Mouse (Mus musculus): Measurements from ENCODE around the gene Mroh9. TPM values are rescaled to one million over a fixed set of nuclear protein-coding genes. Genes with fewer than 3 reads are reported as not detected.

The Mroh9 gene
- polyA plus RNA-seq, 1 experiment from 2014 or later: not detected

DNA sequence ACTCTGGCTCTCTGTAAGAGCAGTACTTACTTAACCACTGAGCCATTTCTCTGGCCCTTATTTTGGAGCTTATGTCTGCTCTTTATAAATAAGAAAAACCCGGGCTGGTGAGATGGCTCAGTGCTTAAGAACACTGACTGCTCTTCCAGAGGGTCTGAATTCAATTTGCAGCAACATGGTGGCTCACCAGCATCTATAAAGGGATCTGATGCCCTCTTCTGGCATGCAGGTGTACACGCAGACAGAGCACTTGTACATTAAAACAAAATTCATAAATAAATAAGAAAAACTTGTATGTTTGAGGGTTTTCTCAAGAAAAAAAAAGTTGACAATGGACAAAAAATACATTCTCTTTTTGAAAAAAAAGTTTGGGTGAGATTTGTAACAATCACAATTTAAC, 28.1 kb downstream of the Mroh9 start:
- Histone ChIP-seq H3K4me1 (no peaks in the 10 kb centered on the region), H3K4me2 (replicated peaks) (no peak overlapping the region), H3K36me3 (no peaks in the 10 kb centered on the region), H3K27me3 (replicated peaks) (no peaks in the 10 kb centered on the region), H3K9ac (no peak overlapping the region), H3K9me3 (no peaks in the 10 kb centered on the region), H3K4me3 (no peak overlapping the region), H3K27ac (no peak overlapping the region)
- 53% methylated on average over 2 of the region's 2 CpGs for WGBS
- no peak for ATAC-seq (ENCODE audit: low FRiP score, low read depth)

DNA sequence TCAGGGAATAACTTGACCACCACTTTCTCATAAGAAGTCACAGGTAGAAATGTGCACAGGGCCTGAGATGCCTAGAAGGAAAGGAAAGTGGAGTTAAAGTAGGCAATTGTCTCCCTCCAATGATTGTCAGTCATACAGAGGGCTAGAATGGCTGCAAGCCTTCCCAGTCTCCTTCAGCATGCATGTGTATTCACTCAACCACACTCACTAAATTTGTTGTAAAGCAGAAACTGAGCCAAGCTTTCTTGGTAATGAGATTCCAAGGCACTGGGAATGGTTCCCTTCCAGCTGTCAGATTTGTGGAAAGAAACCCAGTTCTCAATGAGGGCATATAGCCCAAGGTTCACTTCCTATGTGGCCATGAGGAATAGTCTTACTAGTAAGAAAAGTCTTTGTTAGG, 29.8 kb downstream of the Mroh9 start:
- Histone ChIP-seq H3K27me3 (replicated peaks) (no peaks in the 10 kb centered on the region), H3K4me2 (replicated peaks) (no peak overlapping the region), H3K9me3 (no peaks in the 10 kb centered on the region), H3K9ac (no peak overlapping the region), H3K27ac (no peak overlapping the region), H3K36me3 (no peaks in the 10 kb centered on the region), H3K4me3 (no peak overlapping the region), H3K4me1 (no peaks in the 10 kb centered on the region)
- ATAC-seq (ENCODE audit: low FRiP score, low read depth): no peak

DNA sequence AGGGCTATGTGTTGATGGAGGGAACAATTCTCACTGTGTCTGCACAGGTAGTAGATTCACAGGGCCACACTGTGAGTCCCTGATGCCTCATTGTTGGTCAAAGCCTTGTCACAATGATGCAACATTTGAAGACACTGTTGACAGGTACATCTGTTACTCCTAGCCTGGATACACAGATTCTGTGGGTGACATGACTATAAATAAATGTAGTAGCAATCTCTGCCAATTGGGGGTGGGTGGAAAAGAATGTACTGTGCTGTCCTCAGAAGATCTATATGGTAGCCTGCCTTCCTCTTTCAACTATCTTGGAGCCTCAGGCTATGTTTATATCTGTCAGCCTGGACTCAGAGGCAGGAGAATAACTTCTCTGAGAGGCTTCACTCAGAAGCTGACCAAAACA, 62.4 kb downstream of the Mroh9 start:
- Histone ChIP-seq H3K27me3 (replicated peaks) (no peaks in the 10 kb centered on the region), H3K4me1 (no peaks in the 10 kb centered on the region)

DNA sequence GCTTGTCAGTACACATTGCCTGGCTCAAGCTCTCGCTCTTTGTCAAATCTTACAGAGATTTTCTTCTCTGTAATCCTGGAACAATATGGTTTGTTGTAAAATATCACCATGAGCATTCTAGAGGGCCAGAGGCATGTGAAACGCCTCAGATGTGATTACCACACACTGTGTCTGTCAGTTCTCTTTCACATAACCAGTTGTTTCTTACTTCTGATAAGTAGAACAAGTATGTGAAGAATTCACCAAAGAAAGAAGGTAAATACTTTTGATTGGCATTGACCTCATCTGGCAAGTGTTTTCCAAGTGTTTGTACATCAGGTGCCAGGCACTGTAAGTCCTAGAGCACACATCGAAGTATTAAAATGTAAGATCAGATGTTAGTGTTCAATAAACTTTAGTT, 76.2 kb downstream of the Mroh9 start:
- Histone ChIP-seq H3K36me3 (no peaks in the 10 kb centered on the region), H3K4me1 (no peaks in the 10 kb centered on the region), H3K4me2 (replicated peaks) (no peak overlapping the region), H3K4me3 (no peak overlapping the region), H3K27me3 (replicated peaks) (no peaks in the 10 kb centered on the region), H3K9ac (no peak overlapping the region), H3K27ac (no peak overlapping the region), H3K9me3 (no peaks in the 10 kb centered on the region)
- WGBS: 83% methylated on average over 3 of the region's 3 CpGs
- ATAC-seq (ENCODE audit: low FRiP score, low read depth): no peak

More for the DNA sequence above, 62.4 kb downstream of the Mroh9 start:
- no peaks in the 10 kb centered on the region for H3K36me3 ChIP-seq
- H3K9me3 ChIP-seq: no peaks in the 10 kb centered on the region
- H3K4me2 ChIP-seq (replicated peaks): no peak overlapping the region
- no peak overlapping the region for H3K27ac ChIP-seq
- no peak overlapping the region for H3K9ac ChIP-seq
- H3K4me3 ChIP-seq: no peak overlapping the region
- no peak for ATAC-seq (ENCODE audit: low FRiP score, low read depth)

DNA sequence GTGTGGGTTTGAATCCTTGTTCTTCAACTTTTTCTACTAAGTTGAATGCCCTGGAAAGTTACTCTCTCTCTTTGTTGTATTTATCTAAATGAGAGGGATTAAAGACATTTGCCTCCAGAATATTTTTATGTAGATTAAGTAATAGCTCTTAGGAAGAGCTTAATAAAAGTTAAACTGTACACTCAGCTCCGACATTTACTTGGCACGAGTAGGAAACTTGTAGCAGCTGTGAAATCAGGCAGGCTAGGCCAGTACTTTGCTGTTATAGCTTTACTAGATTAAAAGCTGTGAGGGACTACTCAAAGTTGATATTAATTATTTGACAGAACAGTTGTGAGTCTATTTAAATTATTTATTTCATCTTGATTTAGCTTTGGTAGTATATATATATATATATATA, 82.0 kb downstream of the Mroh9 start:
- Histone ChIP-seq H3K4me1 (no peaks in the 10 kb centered on the region), H3K9ac (no peak overlapping the region), H3K27me3 (replicated peaks) (no peaks in the 10 kb centered on the region), H3K36me3 (no peaks in the 10 kb centered on the region), H3K4me3 (no peak overlapping the region), H3K4me2 (replicated peaks) (no peak overlapping the region), H3K9me3 (no peaks in the 10 kb centered on the region), H3K27ac (no peak overlapping the region)
- 95% methylated on average over 2 of the region's 2 CpGs for WGBS
- ATAC-seq (ENCODE audit: low FRiP score, low read depth): no peak

DNA sequence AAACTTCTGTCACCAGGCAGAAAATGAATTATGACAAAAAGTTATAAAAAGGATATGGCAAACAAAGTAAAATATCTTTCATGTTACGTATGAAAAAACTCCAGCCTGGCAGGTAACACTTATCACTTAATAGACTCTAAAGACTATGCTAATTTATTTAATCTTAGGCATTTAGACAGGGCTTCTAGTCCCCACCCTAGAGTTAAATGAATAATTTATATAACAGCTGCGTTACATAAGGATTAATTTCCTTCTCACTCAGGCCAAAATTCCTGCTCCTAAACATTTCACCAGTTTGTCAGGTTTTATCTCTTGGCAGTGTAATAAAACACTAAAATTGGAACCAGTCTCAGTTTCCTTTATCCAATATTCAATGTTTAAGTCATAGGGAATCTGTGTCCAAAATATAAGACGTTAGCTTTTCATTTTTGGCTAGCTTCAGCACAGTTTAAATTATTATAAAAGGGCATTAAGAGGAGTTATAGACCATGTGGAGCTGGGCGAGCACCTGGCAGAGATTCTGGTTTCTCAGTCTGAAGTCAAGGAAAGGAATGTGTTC, 84.1 kb downstream of the Mroh9 start:
- Histone ChIP-seq H3K4me2 (replicated peaks) (no peak overlapping the region), H3K27ac (no peak overlapping the region), H3K4me1 (no peaks in the 10 kb centered on the region), H3K36me3 (no peaks in the 10 kb centered on the region), H3K27me3 (replicated peaks) (no peaks in the 10 kb centered on the region), H3K9ac (no peak overlapping the region), H3K4me3 (no peak overlapping the region), H3K9me3 (no peaks in the 10 kb centered on the region)
- ATAC-seq (ENCODE audit: low FRiP score, low read depth): no peak
- WGBS: 83% methylated on average over 4 of the region's 4 CpGs

DNA sequence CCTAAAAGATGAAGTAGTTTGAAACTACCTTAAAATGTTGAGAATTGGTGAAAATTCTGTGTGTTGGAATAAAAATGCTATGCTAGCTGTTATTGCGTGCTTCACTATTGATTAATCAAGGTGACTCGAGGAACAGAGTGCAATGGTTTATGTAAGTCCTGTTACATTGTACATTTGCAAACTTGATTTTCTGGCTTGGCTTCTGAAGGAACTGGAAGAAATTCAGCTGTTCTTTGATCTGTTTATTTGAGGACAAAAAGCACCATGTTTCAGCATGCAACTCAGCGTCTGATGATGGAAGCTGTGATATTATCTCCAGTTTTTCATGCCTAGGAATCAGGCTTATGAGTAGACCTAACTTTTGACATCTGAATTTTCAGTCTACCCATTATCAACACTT, 97.9 kb downstream of the Mroh9 start:
- no peaks in the 10 kb centered on the region for H3K9me3 ChIP-seq
- H3K4me3 ChIP-seq: no peak overlapping the region
- H3K4me1 ChIP-seq: no peaks in the 10 kb centered on the region
- H3K9ac ChIP-seq: no peak overlapping the region
- H3K27me3 ChIP-seq (replicated peaks): no peaks in the 10 kb centered on the region
- H3K36me3 ChIP-seq: no peaks in the 10 kb centered on the region
- no peak overlapping the region for H3K27ac ChIP-seq
- H3K4me2 ChIP-seq (replicated peaks): no peak overlapping the region
- 90% methylated on average over 3 of the region's 3 CpGs for WGBS
- ATAC-seq (ENCODE audit: low FRiP score, low read depth): no peak

DNA sequence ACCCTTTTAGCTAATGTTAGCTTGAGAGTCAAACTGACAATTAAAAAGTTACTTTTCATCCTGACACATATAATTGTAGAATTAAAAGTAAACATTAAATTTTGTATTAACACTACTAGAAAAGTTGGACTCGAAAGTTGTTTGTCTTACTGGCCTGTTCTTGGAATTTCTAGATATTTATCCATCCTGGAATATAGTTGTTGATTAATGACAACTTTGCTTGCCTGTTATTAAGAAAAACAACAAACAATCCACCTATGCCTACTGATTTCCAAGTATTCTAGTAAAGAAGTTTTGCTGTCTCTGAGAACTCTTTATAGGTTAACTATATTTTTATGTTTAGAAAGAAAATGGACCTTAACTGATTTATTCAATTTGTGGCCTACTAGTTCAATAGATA, 98.7 kb downstream of the Mroh9 start:
- Histone ChIP-seq H3K36me3 (no peaks in the 10 kb centered on the region), H3K27ac (no peak overlapping the region), H3K4me3 (no peak overlapping the region), H3K27me3 (replicated peaks) (no peaks in the 10 kb centered on the region), H3K9ac (no peak overlapping the region), H3K9me3 (no peaks in the 10 kb centered on the region), H3K4me2 (replicated peaks) (no peak overlapping the region), H3K4me1 (no peaks in the 10 kb centered on the region)
- WGBS: 86% methylated on average over 1 of the region's 1 CpGs
- no peak for ATAC-seq (ENCODE audit: low FRiP score, low read depth)

DNA sequence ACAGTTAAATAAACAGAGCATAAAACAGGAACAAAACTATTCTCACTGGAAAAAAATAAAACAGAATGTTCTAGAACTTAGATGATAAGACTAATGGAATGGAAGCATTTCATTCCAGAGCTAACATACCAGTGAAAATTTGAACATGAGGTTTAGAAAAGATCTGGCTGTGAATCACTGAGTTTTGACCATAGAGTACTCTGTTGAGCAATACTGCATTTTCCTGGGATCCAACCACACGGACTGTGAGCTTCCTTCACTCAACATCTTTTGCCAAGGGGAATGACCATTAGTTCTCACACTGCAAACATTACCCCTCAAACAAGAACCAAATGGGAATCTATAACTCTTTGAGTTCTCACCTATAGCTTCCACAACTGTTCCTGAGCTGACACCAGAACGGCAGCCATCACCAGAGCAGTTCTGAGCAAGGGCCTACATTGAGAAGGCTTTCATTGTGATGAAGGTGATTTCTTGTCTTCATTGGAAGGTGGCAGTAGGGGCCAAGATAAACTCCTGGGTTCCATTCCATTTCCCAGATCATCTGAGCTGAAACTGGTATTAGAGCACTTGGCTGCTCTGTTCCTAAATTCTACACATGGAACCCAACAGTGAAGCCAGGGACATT, 99.2 kb downstream of the Mroh9 start:
- no peak for ATAC-seq (ENCODE audit: low FRiP score, low read depth)
- 91% methylated on average over 2 of the region's 2 CpGs for WGBS
- Histone ChIP-seq H3K4me3 (no peak overlapping the region), H3K27ac (no peak overlapping the region), H3K9me3 (no peaks in the 10 kb centered on the region), H3K4me2 (replicated peaks) (no peak overlapping the region), H3K9ac (no peak overlapping the region), H3K27me3 (replicated peaks) (no peaks in the 10 kb centered on the region), H3K36me3 (no peaks in the 10 kb centered on the region), H3K4me1 (no peaks in the 10 kb centered on the region)

DNA sequence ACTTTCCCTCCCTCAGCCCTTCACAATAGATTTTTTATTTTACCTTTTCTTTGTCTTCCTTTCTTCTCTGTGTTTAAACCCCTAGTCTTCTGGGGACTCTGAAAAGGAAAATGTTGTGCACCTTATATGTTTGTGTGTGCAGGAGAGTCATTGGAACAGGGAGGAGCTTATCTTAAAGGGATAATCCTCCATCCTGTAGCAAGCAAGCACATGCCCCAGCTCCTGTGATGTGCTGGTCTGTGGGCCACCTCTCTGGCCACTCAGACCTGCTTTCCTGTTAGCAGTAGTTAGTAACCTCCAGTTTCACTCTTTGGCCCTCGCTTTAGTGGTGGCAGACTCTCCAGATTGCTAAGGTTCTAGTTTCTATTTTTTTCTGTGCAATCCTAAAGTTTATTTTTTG, 101.0 kb downstream of the Mroh9 start, which contains the start of gene Fmo3:
Gene Fmo3, minus strand, starts transcription at position 101 of the 400 bp plus-strand sequence.
- ATAC-seq (ENCODE audit: low FRiP score, low read depth): no peak
- no peaks in the 10 kb centered on the region for H3K4me1 ChIP-seq
- WGBS: 83% methylated on average over 1 of the region's 1 CpGs
- no peaks in the 10 kb centered on the region for H3K36me3 ChIP-seq
- no peaks in the 10 kb centered on the region for H3K27me3 ChIP-seq (replicated peaks)
- no peaks in the 10 kb centered on the region for H3K9me3 ChIP-seq
- no peak within 1 kb of the TSS for H3K27ac ChIP-seq
- H3K9ac ChIP-seq: no peak within 1 kb of the TSS
- H3K4me2 ChIP-seq (replicated peaks): no peak within 1 kb of the TSS
- no peak within 1 kb of the TSS for H3K4me3 ChIP-seq

Other genes with a start within 250 kb of the Mroh9 start
- 10.3 and 10.4 TPM in 2 replicates for gene Fmo1, start 219.1 kb downstream of the Mroh9 start, polyA plus RNA-seq (2016; fragmentation: Nextera tagmentation; extraction: Ambion mirVana)
- gene Fmo2, start 186.9 kb downstream of the Mroh9 start, polyA plus RNA-seq (2016; fragmentation: Nextera tagmentation; extraction: Ambion mirVana): 0.32 and 0.88 TPM in 2 replicates
- not detected in 2 replicates for gene Fmo6, start 148.2 kb downstream of the Mroh9 start, polyA plus RNA-seq (2016; fragmentation: Nextera tagmentation; extraction: Ambion mirVana)
- gene Fmo3, start 101.1 kb downstream of the Mroh9 start, polyA plus RNA-seq (2016; fragmentation: Nextera tagmentation; extraction: Ambion mirVana): not detected in 2 replicates
- 20.7 and 22.1 TPM in 2 replicates for gene Prrx1, start 228.0 kb upstream of the Mroh9 start, polyA plus RNA-seq (2016; fragmentation: Nextera tagmentation; extraction: Ambion mirVana)